Mouse (Mus musculus) hindbrain, embryonic 16.5 days (tissue): ENCODE data around the gene Nomo1. TPM values are rescaled to one million over a fixed set of nuclear protein-coding genes. Genes with fewer than 3 reads are reported as not detected.
A peak's percentile ranks its signal among the peaks of the same experiment; 100 is the strongest.

Experiments
- ATAC-seq: fragments of 200-750 bp; cut with Nextera tagmentation; 2 replicates; pipeline ENCODE4 v1.8.0; 2017; ENCODE audit warnings: moderate TSS enrichment, moderate library complexity
- H3K27ac ChIP-seq: fragments of 300-500 bp; sonication (generic); 2 replicates; pipeline ENCODE4 v1.5.1; 2014; ENCODE audit warnings: low read depth, mild to moderate bottlenecking, control low read depth, low read length, moderate library complexity
- H3K27me3 ChIP-seq: fragments of 300-500 bp; sonication (generic); replicated peaks from 2 replicates; pipeline ENCODE4 v1.6.1; 2014; ENCODE audit warnings: low read length; ENCODE audit not compliant: control insufficient read depth, insufficient read depth
- H3K36me3 ChIP-seq: fragments of 300-500 bp; sonication (generic); 2 replicates; pipeline ENCODE4 v1.6.1; 2014; ENCODE audit warnings: mild to moderate bottlenecking, low read length, moderate library complexity, mixed read lengths; ENCODE audit not compliant: control insufficient read depth, insufficient read depth
- H3K4me1 ChIP-seq: fragments of 300-500 bp; sonication (generic); 2 replicates; pipeline ENCODE4 v1.6.1; 2014; ENCODE audit warnings: low read depth, low read length; ENCODE audit not compliant: control insufficient read depth, insufficient read depth
- H3K4me2 ChIP-seq: fragments of 300-500 bp; sonication (generic); 2 replicates; pipeline ENCODE4 v1.6.1; 2014; ENCODE audit warnings: mild to moderate bottlenecking, low read length, control low read depth, moderate library complexity
- H3K4me3 ChIP-seq: fragments of 300-500 bp; sonication (generic); 2 replicates; pipeline ENCODE4 v1.5.1; 2014; ENCODE audit warnings: mild to moderate bottlenecking, low read length, control low read depth, moderate library complexity
- H3K9ac ChIP-seq: fragments of 300-500 bp; sonication (generic); 2 replicates; pipeline ENCODE4 v1.6.1; 2014; ENCODE audit warnings: low read depth, mild to moderate bottlenecking, control low read depth, low read length, moderate library complexity
- H3K9me3 ChIP-seq: fragments of 300-500 bp; sonication (generic); 2 replicates; pipeline ENCODE4 v1.6.1; 2014; ENCODE audit warnings: mild to moderate bottlenecking, low read length, moderate library complexity; ENCODE audit not compliant: control insufficient read depth
- WGBS: fragments of 180-500 bp; shearing (Covaris S2); extraction: QIAGEN DNeasy Blood & Tissue Kit; methylation state at CpG from one replicate; pipeline ENCODE4 v1.1.7; 2014; 5-methylcytosine and 5-hydroxymethylcytosine counted together
- polyA plus RNA-seq: library from polyadenylated mRNA; unstranded; fragments of >200 nt; fragmentation: Nextera tagmentation; extraction: Ambion mirVana; gene quantifications from 2 replicates; pipeline ENCODE4 v1.2.1, GENCODE M21; 2015

The Nomo1 gene
- polyA plus RNA-seq, 1 experiment from 2014 or later: 47.3 TPM

GRCm38 (mm10) chr7:46035468-46035867, 2.0 kb downstream of the Nomo1 start:
- Histone ChIP-seq H3K27ac (no peak overlapping the region), H3K4me3 (no peak overlapping the region), H3K36me3 (peaks cover 6% of the 10 kb centered on the region; the same call in 1 of the 2 replicates), H3K9me3 (no peaks in the 10 kb centered on the region), H3K4me1 (peaks cover 14% of the 10 kb centered on the region), H3K27me3 (no peaks in the 10 kb centered on the region), H3K4me2 (no peak overlapping the region), H3K9ac (no peak overlapping the region)
- WGBS: 91% methylated on average over 2 of the region's 2 CpGs
- ATAC-seq: no peak

- H3K27me3 ChIP-seq: no peaks in the 10 kb centered on the region
- WGBS: 87% methylated on average over 6 of the region's 6 CpGs
- H3K9ac ChIP-seq: no peak overlapping the region
- peaks cover 14% of the 10 kb centered on the region for H3K4me1 ChIP-seq
- ATAC-seq: no peak
- peaks cover 13% of the 10 kb centered on the region for H3K36me3 ChIP-seq
- no peaks in the 10 kb centered on the region for H3K9me3 ChIP-seq
- no peak overlapping the region for H3K27ac ChIP-seq
- H3K4me2 ChIP-seq: no peak overlapping the region
- no peak overlapping the region for H3K4me3 ChIP-seq
Measured at GRCm38 (mm10) chr7:46037433-46037832, 3.9 kb downstream of the Nomo1 start.

- Histone ChIP-seq H3K27me3 (no peaks in the 10 kb centered on the region), H3K36me3 (peaks cover 26% of the 10 kb centered on the region), H3K9me3 (no peaks in the 10 kb centered on the region), H3K27ac (no peak overlapping the region), H3K4me1 (peaks cover 7% of the 10 kb centered on the region), H3K9ac (no peak overlapping the region), H3K4me2 (no peak overlapping the region), H3K4me3 (no peak overlapping the region)
- 59% methylated on average over 2 of the region's 2 CpGs for WGBS
- no peak for ATAC-seq
Measured at GRCm38 (mm10) chr7:46039873-46040272, 6.4 kb downstream of the Nomo1 start.

GRCm38 (mm10) chr7:46044106-46044505, 10.6 kb downstream of the Nomo1 start:
- ATAC-seq: no peak
- Histone ChIP-seq H3K9me3 (no peaks in the 10 kb centered on the region), H3K36me3 (peaks cover 44% of the 10 kb centered on the region), H3K4me2 (no peak overlapping the region), H3K27me3 (no peaks in the 10 kb centered on the region), H3K4me3 (no peak overlapping the region), H3K4me1 (no peaks in the 10 kb centered on the region), H3K9ac (no peak overlapping the region), H3K27ac (no peak overlapping the region)
- 92% methylated on average over 10 of the region's 10 CpGs for WGBS

GRCm38 (mm10) chr7:46045882-46046281, 12.4 kb downstream of the Nomo1 start:
- no peak overlapping the region for H3K9ac ChIP-seq
- no peaks in the 10 kb centered on the region for H3K4me1 ChIP-seq
- H3K9me3 ChIP-seq: no peaks in the 10 kb centered on the region
- 97% methylated on average over 11 of the region's 11 CpGs for WGBS
- H3K36me3 ChIP-seq: peaks cover 47% of the 10 kb centered on the region
- H3K27ac ChIP-seq: no peak overlapping the region
- no peak overlapping the region for H3K4me3 ChIP-seq
- H3K4me2 ChIP-seq: no peak overlapping the region
- no peaks in the 10 kb centered on the region for H3K27me3 ChIP-seq
- ATAC-seq: no peak

- no peak overlapping the region for H3K9ac ChIP-seq
- H3K9me3 ChIP-seq: no peaks in the 10 kb centered on the region
- H3K4me3 ChIP-seq: no peak overlapping the region
- ATAC-seq: no peak
- no peaks in the 10 kb centered on the region for H3K27me3 ChIP-seq
- H3K36me3 ChIP-seq: peaks cover 42% of the 10 kb centered on the region
- H3K4me2 ChIP-seq: no peak overlapping the region
- 96% methylated on average over 13 of the region's 13 CpGs for WGBS
- H3K27ac ChIP-seq: no peak overlapping the region
- H3K4me1 ChIP-seq: no peaks in the 10 kb centered on the region
Measured at GRCm38 (mm10) chr7:46047873-46048562, 14.5 kb downstream of the Nomo1 start.

GRCm38 (mm10) chr7:46049981-46050380, 16.5 kb downstream of the Nomo1 start:
- H3K4me3 ChIP-seq: no peak overlapping the region
- peaks cover 42% of the 10 kb centered on the region for H3K36me3 ChIP-seq
- 68% methylated on average over 7 of the region's 7 CpGs for WGBS
- H3K27me3 ChIP-seq: no peaks in the 10 kb centered on the region
- no peaks in the 10 kb centered on the region for H3K9me3 ChIP-seq
- no peak overlapping the region for H3K9ac ChIP-seq
- 0 out of 2 replicates have a peak, but pooled peaks have one; percentile 48 for ATAC-seq
- no peak overlapping the region for H3K4me2 ChIP-seq
- no peaks in the 10 kb centered on the region for H3K4me1 ChIP-seq
- no peak overlapping the region for H3K27ac ChIP-seq

- H3K4me2 ChIP-seq: no peak overlapping the region
- H3K36me3 ChIP-seq: peaks cover 37% of the 10 kb centered on the region
- WGBS: 88% methylated on average over 4 of the region's 4 CpGs
- H3K27me3 ChIP-seq: no peaks in the 10 kb centered on the region
- no peak overlapping the region for H3K9ac ChIP-seq
- peak; percentile 40; the same call in 1 of the 2 replicates for ATAC-seq
- no peaks in the 10 kb centered on the region for H3K9me3 ChIP-seq
- H3K4me3 ChIP-seq: no peak overlapping the region
- no peak overlapping the region for H3K27ac ChIP-seq
- no peaks in the 10 kb centered on the region for H3K4me1 ChIP-seq
Measured at GRCm38 (mm10) chr7:46052161-46052821, 18.8 kb downstream of the Nomo1 start.

GRCm38 (mm10) chr7:46053566-46053965, 20.1 kb downstream of the Nomo1 start:
- ATAC-seq: no peak
- Histone ChIP-seq H3K4me1 (no peaks in the 10 kb centered on the region), H3K9ac (no peak overlapping the region), H3K4me2 (no peak overlapping the region), H3K9me3 (no peaks in the 10 kb centered on the region), H3K36me3 (peaks cover 34% of the 10 kb centered on the region), H3K4me3 (no peak overlapping the region), H3K27ac (no peak overlapping the region), H3K27me3 (no peaks in the 10 kb centered on the region)
- 88% methylated on average over 3 of the region's 3 CpGs for WGBS
